Mouse (Mus musculus) heart, postnatal 25 days (tissue): ENCODE measurements around the gene Magoh. TPM values are rescaled to one million over a fixed set of nuclear protein-coding genes. Genes with fewer than 3 reads are reported as not detected.

Source experiments
- total RNA-seq, 2 experiments: library from RNA; stranded (reverse); gene quantifications; 2 replicates each; pipeline ENCODE4 v1.2.3; 2021

Gene Magoh
- total RNA-seq, 2 experiments from 2014 or later = 42.2 to 47.8 TPM

Other genes with a start within 250 kb of the Magoh start
- gene Dmrtb1, start 195.5 kb upstream of the Magoh start, total RNA-seq = not detected
- gene Lrp8, start 77.5 kb upstream of the Magoh start, total RNA-seq = 1 to 10 TPM in 1 of 2 experiments, under 1 TPM in 1; 0.75 to 1.6 TPM
- 10 to 100 TPM; 52.3 to 57.1 TPM for gene 0610037L13Rik, start 10.1 kb downstream of the Magoh start, total RNA-seq
- 100 to 1,000 TPM; 269 to 275 TPM for gene Cpt2, start 43.9 kb downstream of the Magoh start, total RNA-seq
- under 1 TPM; 0.29 to 0.39 TPM for gene Slc1a7, start 88.6 kb downstream of the Magoh start, total RNA-seq
- 10 to 100 TPM; 32.3 to 32.6 TPM for gene Podn, start 216.7 kb downstream of the Magoh start, total RNA-seq